Mouse (Mus musculus) lung, embryonic 14.5 days (tissue): ENCODE results near the gene Ispd. TPM values are rescaled to one million over a fixed set of nuclear protein-coding genes. Genes with fewer than 3 reads are reported as not detected.

Experiments
- ATAC-seq: fragments of 200-750 bp; cut with Nextera tagmentation; 2 replicates; pipeline ENCODE4 v1.8.0; 2017; ENCODE audit warnings: mild to moderate bottlenecking, moderate TSS enrichment, moderate library complexity; ENCODE audit not compliant: insufficient read depth
- DNase-seq: peaks from one replicate; pipeline ENCODE4 v3.0.0-alpha.2; 2015
- H3K27ac ChIP-seq: fragments of 300-500 bp; sonication (generic); 2 replicates; pipeline ENCODE4 v1.5.1; 2014; ENCODE audit warnings: low read depth, mild to moderate bottlenecking, moderate library complexity
- H3K27me3 ChIP-seq: fragments of 300-500 bp; sonication (generic); 2 replicates; pipeline ENCODE4 v1.6.1; 2014; ENCODE audit warnings: low read length, control low read depth; ENCODE audit not compliant: insufficient read depth
- H3K36me3 ChIP-seq: fragments of 300-500 bp; sonication (generic); 2 replicates; pipeline ENCODE4 v1.6.1; 2014; ENCODE audit warnings: control low read depth; ENCODE audit not compliant: insufficient read depth
- H3K4me1 ChIP-seq: fragments of 300-500 bp; sonication (generic); 2 replicates; pipeline ENCODE4 v1.6.1; 2014; ENCODE audit warnings: antibody characterized with exemption, control low read depth; ENCODE audit not compliant: insufficient read depth
- H3K4me2 ChIP-seq: fragments of 300-500 bp; sonication (generic); 2 replicates; pipeline ENCODE4 v1.6.1; 2014; ENCODE audit warnings: mild to moderate bottlenecking
- H3K4me3 ChIP-seq: fragments of 300-500 bp; sonication (generic); 2 replicates; pipeline ENCODE4 v1.5.1; 2014; ENCODE audit warnings: low read depth, low read length
- H3K9ac ChIP-seq: fragments of 300-500 bp; sonication (generic); 2 replicates; pipeline ENCODE4 v1.6.1; 2014
- H3K9me3 ChIP-seq: fragments of 300-500 bp; sonication (generic); 2 replicates; pipeline ENCODE4 v1.6.1; 2016; ENCODE audit warnings: low read depth, low read length, control low read depth
- CTCF ChIP-seq: IDR thresholded peaks from 2 replicates; pipeline ENCODE4 v1.5.1; 2016; ENCODE audit warnings: antibody characterized with exemption, low read depth
- WGBS: fragments of 180-500 bp; shearing (Covaris S2); extraction: QIAGEN DNeasy Blood & Tissue Kit; methylation state at CpG from one replicate; pipeline ENCODE4 v1.1.7; 2014; 5-methylcytosine and 5-hydroxymethylcytosine counted together
- polyA plus RNA-seq: library from polyadenylated mRNA; unstranded; fragments of >200 nt; fragmentation: Nextera tagmentation; extraction: Ambion mirVana; gene quantifications from 2 replicates; pipeline ENCODE4 v1.2.1, GENCODE M21; 2014

The Ispd gene
- polyA plus RNA-seq, result 17.1 and 18.1 TPM in 2 replicates

- Histone ChIP-seq H3K4me2 (peak within 1 kb of the TSS; percentile 80), H3K27me3 (no peaks in the 10 kb centered on the region), H3K9me3 (no peaks in the 10 kb centered on the region), H3K36me3 (no peaks in the 10 kb centered on the region), H3K4me3 (peak within 1 kb of the TSS; percentile 64), H3K9ac (peak within 1 kb of the TSS; percentile 94), H3K4me1 (peaks cover 5% of the 10 kb centered on the region; the same call in 1 of the 2 replicates), H3K27ac (peak within 1 kb of the TSS; percentile 97)
- ATAC-seq (peak; percentile 92), DNase-seq (peak; percentile 88)
- TF ChIP-seq CTCF, result peak; percentile 18; the same call in 1 of the 2 replicates
- under 1% methylated on average over 64 of the region's 64 CpGs for WGBS
These were observed at the start of gene Ispd, which contains the start of gene D630036H23Rik for GRCm38 (mm10) chr12:36381441-36382340. TSS of gene Ispd (plus strand) at chr12:36381450. TSS of gene D630036H23Rik (minus strand) at chr12:36382181.

GRCm38 (mm10) chr12:36332676-36333075, 48.6 kb upstream of the Ispd start:
- Histone ChIP-seq H3K36me3 (no peaks in the 10 kb centered on the region), H3K27ac (no peak overlapping the region), H3K9ac (no peak overlapping the region), H3K9me3 (no peaks in the 10 kb centered on the region), H3K27me3 (no peaks in the 10 kb centered on the region), H3K4me2 (no peak overlapping the region), H3K4me3 (no peak overlapping the region), H3K4me1 (no peaks in the 10 kb centered on the region)
- ATAC-seq (no peak), DNase-seq (no peak)
- WGBS, result 88% methylated on average over 1 of the region's 1 CpGs
- no peak for TF ChIP-seq CTCF

DNA sequence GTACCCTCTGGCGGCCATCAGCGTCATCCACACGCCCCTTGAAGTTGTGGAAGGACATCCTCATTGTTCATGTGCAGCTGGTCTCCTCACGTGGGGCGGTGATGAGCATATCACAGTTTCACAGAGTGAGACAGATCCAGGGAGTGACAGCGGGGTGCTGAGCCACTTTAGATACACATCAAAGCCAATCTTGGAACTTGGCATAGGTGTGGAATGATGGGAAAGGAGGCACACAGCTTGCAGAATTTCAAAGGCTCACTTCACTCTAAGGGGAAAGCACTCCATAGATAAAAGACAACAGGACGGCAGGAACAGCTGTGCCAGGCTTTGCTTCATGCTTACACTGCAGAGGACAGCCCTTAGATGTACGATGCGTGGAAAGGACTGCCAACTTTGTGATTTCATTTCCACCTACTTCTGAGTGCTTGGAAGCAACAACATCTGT, 47.4 kb upstream of the Ispd start:
- Histone ChIP-seq H3K36me3 (no peaks in the 10 kb centered on the region), H3K9ac (no peak overlapping the region), H3K27ac (no peak overlapping the region), H3K4me2 (0 out of 2 replicates have a peak overlapping the region, but pooled peaks have one; percentile 2), H3K27me3 (no peaks in the 10 kb centered on the region), H3K4me1 (no peaks in the 10 kb centered on the region), H3K9me3 (no peaks in the 10 kb centered on the region), H3K4me3 (no peak overlapping the region)
- peak; percentile 85 for ATAC-seq
- DNase-seq, result peak; percentile 70
- no peak for TF ChIP-seq CTCF
- WGBS, result 33% methylated on average over 9 of the region's 9 CpGs

DNA sequence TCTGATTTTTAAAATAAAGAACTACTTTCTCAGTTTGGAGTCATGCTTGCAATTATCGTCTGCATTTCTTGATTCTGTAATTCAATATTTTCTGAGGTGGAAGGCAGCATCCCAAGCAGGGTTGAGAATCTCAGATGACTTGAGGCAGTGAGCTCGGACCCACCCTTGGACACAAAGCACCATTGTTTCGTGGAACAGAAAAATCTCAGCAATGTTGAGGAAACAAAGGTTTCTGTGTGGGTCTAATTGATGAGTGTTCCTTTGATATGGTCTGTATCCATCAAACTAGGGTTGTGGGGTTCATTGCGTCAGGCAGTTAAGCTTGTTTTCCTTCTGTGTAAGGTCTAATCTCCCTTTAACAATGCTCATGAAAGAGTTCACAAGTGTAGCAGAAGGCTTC, 37.1 kb upstream of the Ispd start:
- no peaks in the 10 kb centered on the region for H3K36me3 ChIP-seq
- H3K9ac ChIP-seq, result no peak overlapping the region
- 60% methylated on average over 4 of the region's 4 CpGs for WGBS
- no peak overlapping the region for H3K4me2 ChIP-seq
- no peak overlapping the region for H3K4me3 ChIP-seq
- DNase-seq (peak; percentile 19), ATAC-seq (peak; percentile 38; the same call in 1 of the 2 replicates)
- no peak overlapping the region for H3K27ac ChIP-seq
- no peaks in the 10 kb centered on the region for H3K9me3 ChIP-seq
- no peak for TF ChIP-seq CTCF
- no peaks in the 10 kb centered on the region for H3K27me3 ChIP-seq
- no peaks in the 10 kb centered on the region for H3K4me1 ChIP-seq

- ATAC-seq (no peak), DNase-seq (no peak)
- Histone ChIP-seq H3K4me3 (no peak overlapping the region), H3K27me3 (no peaks in the 10 kb centered on the region), H3K27ac (no peak overlapping the region), H3K4me2 (no peak overlapping the region), H3K4me1 (no peaks in the 10 kb centered on the region), H3K9me3 (no peaks in the 10 kb centered on the region), H3K9ac (no peak overlapping the region), H3K36me3 (no peaks in the 10 kb centered on the region)
- 88% methylated on average over 3 of the region's 3 CpGs for WGBS
- TF ChIP-seq CTCF, result no peak
These were observed 21.2 kb upstream of the Ispd start for GRCm38 (mm10) chr12:36360064-36360463.

DNA sequence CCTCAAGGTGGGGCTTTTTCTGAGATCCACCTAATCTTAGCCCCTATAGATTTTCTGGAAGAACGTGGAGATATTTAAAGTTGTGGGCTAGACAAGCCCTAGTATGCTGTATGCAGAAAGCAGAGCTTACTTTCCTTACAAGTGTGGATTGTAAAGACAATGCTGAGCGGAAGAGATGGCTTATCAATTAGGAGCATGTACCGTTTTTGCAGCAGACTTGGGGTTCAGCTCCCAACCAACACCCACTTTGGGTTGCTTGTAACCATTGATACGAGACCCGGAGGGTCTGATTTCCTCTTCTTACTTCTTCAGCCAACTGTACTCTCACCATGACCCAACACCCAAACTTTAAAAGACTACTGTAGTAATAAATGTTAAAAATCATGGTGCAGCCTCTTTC, 20.6 kb upstream of the Ispd start:
- H3K27ac ChIP-seq, result no peak overlapping the region
- no peak for ATAC-seq
- H3K4me2 ChIP-seq, result no peak overlapping the region
- no peak for DNase-seq
- H3K27me3 ChIP-seq, result no peaks in the 10 kb centered on the region
- H3K4me1 ChIP-seq, result no peaks in the 10 kb centered on the region
- H3K4me3 ChIP-seq, result no peak overlapping the region
- H3K36me3 ChIP-seq, result no peaks in the 10 kb centered on the region
- WGBS, result 91% methylated on average over 5 of the region's 5 CpGs
- H3K9me3 ChIP-seq, result no peaks in the 10 kb centered on the region
- H3K9ac ChIP-seq, result no peak overlapping the region
- TF ChIP-seq CTCF, result no peak

DNA sequence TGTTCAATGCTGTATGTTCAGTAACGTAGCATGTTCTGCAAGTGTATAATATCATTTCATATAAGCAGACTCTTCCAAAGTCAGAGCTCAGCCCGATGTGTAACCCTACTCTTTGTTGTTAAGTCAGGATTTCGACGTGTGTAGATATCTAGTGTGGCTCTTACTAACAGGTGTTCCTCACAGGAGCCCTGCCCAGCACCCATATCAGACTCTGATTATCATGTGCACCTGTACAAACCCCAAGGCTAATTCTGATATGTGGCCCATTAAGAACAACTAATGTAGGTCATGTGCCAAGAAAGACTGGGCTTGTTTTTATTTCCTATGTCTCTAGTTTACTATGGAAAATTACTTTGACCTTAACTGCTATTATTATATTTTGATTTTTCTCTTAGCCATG, 17.2 kb upstream of the Ispd start:
- no peak for ATAC-seq
- no peaks in the 10 kb centered on the region for H3K9me3 ChIP-seq
- no peak for DNase-seq
- no peak overlapping the region for H3K4me3 ChIP-seq
- H3K27me3 ChIP-seq, result no peaks in the 10 kb centered on the region
- H3K27ac ChIP-seq, result no peak overlapping the region
- no peaks in the 10 kb centered on the region for H3K4me1 ChIP-seq
- no peak overlapping the region for H3K4me2 ChIP-seq
- H3K9ac ChIP-seq, result no peak overlapping the region
- WGBS, result 89% methylated on average over 4 of the region's 4 CpGs
- no peak for TF ChIP-seq CTCF
- H3K36me3 ChIP-seq, result no peaks in the 10 kb centered on the region
